Mouse (Mus musculus) embryonic fibroblast, embryonic 13.5 days (primary cell): Measurements from ENCODE around the gene Ngly1. TPM values are rescaled to one million over a fixed set of nuclear protein-coding genes. Genes with fewer than 3 reads are reported as not detected.
A peak's percentile ranks its signal among the peaks of the same experiment; 100 is the strongest.

Experiments
- H3K27ac ChIP-seq: 2 replicates; pipeline ENCODE4 v1.5.1; 2012; ENCODE audit warnings: low read length, control low read depth, inconsistent platforms; ENCODE audit not compliant: insufficient read depth
- H3K4me1 ChIP-seq: 2 replicates; pipeline ENCODE4 v1.6.1; 2011; ENCODE audit warnings: low read length; ENCODE audit not compliant: control insufficient read depth, insufficient read depth
- H3K4me3 ChIP-seq: 2 replicates; pipeline ENCODE4 v1.5.1; 2011; ENCODE audit warnings: mild to moderate bottlenecking, control low read depth, low read length; ENCODE audit not compliant: insufficient read depth
- CTCF ChIP-seq: IDR thresholded peaks from 2 replicates; pipeline ENCODE4 v1.5.1; 2011; ENCODE audit warnings: mild to moderate bottlenecking, control low read depth, low read length, moderate library complexity, borderline replicate concordance; ENCODE audit not compliant: insufficient read depth
- POLR2A ChIP-seq: IDR thresholded peaks from 2 replicates; pipeline ENCODE4 v1.6.1; 2011; ENCODE audit warnings: low read depth, mild to moderate bottlenecking, control low read depth, low read length, moderate library complexity
- polyA plus RNA-seq: library from polyadenylated mRNA; stranded (reverse); fragments of >200 nt; gene quantifications from 2 replicates; pipeline ENCODE4 v1.2.4, GENCODE M21; 2011; ENCODE audit warnings: low read depth; ENCODE audit not compliant: missing spikeins, insufficient read length

Ngly1 gene
- polyA plus RNA-seq, 1 experiment, result 45.1 TPM

DNA sequence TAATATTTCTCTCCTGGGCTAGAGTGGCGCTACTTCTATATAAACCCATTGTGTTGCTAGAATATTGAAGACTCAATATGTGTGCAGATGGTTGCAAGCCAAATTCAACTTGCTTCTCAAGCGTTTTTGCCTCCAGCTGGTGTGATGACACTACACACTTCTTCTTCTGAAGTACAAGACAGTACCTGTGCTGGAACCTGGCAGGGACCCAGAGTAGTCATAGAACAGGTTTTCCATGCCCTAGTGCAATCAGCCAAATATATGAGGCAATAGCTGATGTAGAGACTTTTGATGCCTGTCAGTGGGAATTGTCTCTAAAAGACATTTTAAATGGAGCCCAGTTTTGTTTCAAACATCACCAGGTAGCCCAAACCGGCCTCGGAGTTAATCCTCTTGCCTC lies 75.3 kb downstream of the Ngly1 start:
- no peak overlapping the region for H3K4me3 ChIP-seq
- peaks cover 9% of the 10 kb centered on the region for H3K4me1 ChIP-seq
- H3K27ac ChIP-seq, result no peak overlapping the region
- TF ChIP-seq POLR2A, result no peak
- TF ChIP-seq CTCF, result no peak

DNA sequence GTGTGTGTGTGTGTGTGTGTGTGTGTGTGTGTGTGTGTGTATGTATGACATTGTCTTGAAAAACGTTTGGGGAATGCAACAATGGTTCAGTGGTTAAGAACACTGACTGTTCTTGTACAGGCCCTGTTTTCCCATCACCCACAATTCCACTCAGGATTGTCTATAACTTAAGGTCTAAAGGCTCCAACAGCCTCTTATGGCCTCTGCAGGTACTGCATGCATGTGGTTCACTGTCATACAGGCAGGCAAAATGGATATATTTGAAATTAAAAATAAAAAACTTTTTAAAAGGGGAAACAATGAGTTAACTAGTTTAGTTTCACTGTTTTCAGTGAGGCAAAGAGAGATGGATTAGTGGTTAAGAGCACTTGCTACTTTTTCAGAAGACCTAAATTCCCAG lies 76.1 kb downstream of the Ngly1 start:
- no peak overlapping the region for H3K27ac ChIP-seq
- peaks cover 9% of the 10 kb centered on the region for H3K4me1 ChIP-seq
- no peak overlapping the region for H3K4me3 ChIP-seq
- no peak for TF ChIP-seq CTCF
- TF ChIP-seq POLR2A, result no peak

DNA sequence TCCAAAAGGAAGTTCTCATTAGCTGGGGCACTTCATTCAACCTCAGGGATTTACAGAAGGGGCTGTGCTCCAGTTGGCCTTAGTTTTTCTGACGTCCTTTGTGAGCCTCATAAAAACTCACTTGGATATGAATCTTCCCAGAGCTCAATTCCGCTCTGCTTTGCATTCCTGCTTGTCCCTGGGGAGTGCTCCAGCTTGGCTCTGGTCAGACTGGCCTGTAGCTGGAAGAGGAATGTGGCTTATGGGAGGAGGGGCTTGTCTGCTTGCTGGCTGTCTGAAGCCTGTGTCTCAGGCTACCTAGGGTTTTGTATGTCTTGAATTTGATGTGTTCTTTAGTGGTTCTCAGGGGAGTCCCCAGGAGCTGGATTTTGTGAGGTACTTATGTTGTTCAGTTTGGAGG lies 79.5 kb downstream of the Ngly1 start:
- TF ChIP-seq CTCF, result no peak
- peak; percentile 23; the same call in 1 of the 2 replicates for TF ChIP-seq POLR2A
- no peak overlapping the region for H3K4me3 ChIP-seq
- peaks cover 9% of the 10 kb centered on the region for H3K4me1 ChIP-seq
- H3K27ac ChIP-seq, result peak overlapping the region; percentile 82

DNA sequence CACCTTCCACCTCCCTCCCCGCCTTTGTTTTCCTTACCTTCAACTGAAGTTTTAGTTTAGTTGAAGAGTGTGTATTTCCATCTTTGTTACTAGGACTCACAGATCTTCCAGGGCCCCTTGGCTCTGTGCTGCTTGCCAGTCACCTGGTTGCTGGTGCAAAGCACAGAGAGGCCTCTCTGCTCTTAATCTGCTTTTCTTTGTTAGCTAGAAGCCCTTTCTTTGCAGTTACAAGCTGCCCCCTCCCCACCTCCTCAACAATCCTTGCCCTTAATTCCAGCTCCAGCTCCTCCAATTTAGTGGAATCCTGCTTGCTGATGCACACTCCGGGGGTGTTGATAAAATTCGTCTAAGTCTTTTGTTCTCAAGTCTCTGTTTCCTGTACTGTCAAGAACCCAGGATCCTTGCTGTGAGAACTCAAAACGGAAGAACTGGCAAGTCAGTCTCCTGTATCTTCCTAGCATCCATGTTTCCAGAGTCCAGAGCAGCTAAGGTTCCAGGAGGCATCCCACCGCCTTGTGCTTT lies 79.9 kb downstream of the Ngly1 start:
- Histone ChIP-seq H3K4me3 (no peak overlapping the region), H3K4me1 (peaks cover 9% of the 10 kb centered on the region), H3K27ac (peak overlapping the region; percentile 82)
- TF ChIP-seq POLR2A (no peak), CTCF (no peak)

DNA sequence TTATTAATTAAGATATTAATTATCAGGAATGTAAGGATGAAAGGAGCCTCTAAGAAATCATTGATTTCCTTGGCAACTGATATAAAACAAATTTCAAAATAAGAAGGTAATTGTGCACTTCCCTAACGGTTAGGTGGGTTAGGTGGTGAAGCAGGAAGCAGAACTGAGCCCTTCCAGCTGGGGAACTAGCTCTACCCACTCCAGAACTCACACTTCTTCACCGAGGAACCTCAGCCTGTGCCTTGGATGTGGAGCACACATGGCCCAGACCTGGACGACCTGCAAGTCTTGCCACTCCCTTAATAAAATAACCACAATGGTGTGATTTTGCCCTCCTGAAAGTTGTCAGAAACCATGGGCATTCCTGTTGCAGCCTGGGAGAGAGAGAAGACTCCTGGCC lies 80.7 kb downstream of the Ngly1 start:
- Histone ChIP-seq H3K4me1 (peaks cover 9% of the 10 kb centered on the region), H3K4me3 (no peak overlapping the region), H3K27ac (no peak overlapping the region)
- TF ChIP-seq CTCF (no peak), POLR2A (no peak)

DNA sequence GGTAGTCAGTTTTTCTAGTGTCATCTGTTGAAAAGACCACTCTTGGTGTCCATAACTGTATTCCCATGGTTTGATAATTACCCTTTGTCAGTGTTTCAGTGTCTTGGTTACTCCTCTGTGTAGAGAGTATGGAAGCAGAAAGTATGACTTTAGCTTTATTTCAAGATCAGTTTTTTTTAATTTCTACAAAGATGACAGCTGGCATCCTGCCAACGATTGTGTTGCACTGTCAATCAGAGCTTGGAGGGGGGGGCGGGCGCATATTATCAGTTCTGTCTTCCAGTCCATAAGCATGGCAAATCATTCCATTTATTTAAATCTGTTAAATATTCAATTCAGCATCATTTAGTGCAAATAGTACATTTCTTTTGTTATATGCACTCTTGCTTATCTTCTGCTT lies 85.2 kb downstream of the Ngly1 start:
- TF ChIP-seq CTCF, result no peak
- no peak for TF ChIP-seq POLR2A
- peaks cover 2% of the 10 kb centered on the region for H3K4me1 ChIP-seq
- no peak overlapping the region for H3K4me3 ChIP-seq
- H3K27ac ChIP-seq, result no peak overlapping the region

DNA sequence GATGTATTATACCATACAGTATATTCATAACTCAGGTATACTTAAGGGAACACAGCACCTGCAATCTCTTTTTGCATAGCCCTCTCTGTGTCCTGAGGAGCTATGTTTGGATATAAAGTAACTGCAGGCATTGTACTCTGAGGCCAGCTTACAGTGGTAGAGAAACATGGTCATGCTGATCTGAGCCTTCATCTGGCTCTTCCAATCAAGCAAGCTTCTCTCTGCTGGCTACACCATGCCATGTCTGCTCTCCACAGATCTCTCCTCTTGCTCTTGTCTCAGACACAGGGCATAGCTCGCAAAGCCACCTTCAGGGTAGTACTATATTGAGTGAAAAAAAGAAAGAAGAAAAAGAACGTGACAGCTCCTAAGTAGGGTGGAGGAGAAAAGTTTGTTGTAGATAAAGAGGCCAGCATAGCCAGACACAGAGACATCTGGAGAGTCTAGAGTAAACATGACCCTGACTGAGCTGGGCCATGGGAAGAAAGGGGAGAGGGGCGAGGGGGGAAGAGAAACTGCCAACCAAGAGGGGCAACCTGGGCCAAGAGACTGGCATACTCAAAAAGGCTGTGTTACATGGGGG lies 86.8 kb downstream of the Ngly1 start:
- no peak overlapping the region for H3K27ac ChIP-seq
- no peaks in the 10 kb centered on the region for H3K4me1 ChIP-seq
- TF ChIP-seq CTCF (no peak), POLR2A (no peak)
- H3K4me3 ChIP-seq, result no peak overlapping the region

DNA sequence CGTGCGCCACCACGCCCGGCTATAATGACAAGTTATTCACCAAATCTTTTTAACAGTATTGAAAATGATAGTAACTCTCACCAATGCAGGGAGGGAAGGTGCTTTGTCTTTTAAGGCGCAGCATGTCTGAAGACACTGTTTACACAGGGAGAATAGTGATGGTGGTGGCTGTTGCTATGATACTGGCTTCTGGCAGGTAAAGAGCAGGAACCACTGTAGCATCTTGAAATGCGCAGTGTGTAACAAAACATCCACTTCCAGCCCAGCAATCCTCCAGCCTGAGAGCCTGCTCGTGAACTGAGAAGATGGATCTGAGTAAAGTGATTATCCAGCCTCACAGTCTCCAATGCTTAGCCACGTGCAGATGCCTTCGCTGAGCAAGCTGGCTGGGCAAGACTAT lies 98.4 kb downstream of the Ngly1 start:
- H3K4me1 ChIP-seq, result no peaks in the 10 kb centered on the region
- no peak for TF ChIP-seq CTCF
- TF ChIP-seq POLR2A, result no peak
- no peak overlapping the region for H3K27ac ChIP-seq
- no peak overlapping the region for H3K4me3 ChIP-seq

DNA sequence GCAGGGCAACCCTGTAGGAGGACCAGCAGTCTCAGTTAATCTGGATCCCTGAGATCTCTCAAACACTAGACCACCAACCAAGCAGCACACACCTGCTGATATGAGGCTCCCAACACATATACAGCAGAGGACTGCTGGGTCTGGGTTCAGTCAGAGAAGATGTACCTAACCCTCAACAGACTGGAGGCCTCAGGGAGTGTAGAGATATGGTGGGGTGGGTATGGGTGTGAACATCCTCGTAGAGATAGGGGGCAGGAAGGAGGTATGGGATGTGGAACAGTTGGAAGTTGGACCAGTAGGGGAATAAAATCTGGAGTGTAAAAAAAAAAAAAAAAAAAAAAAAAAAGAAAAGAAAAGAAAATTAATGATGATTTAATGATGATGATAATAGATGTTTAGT lies 110.6 kb downstream of the Ngly1 start:
- Histone ChIP-seq H3K4me1 (no peaks in the 10 kb centered on the region), H3K27ac (no peak overlapping the region), H3K4me3 (no peak overlapping the region)
- TF ChIP-seq CTCF (no peak), POLR2A (no peak)

Other genes with a start within 250 kb of the Ngly1 start
- 7.7 and 8.1 TPM in 2 replicates for gene Oxsm, start 528 bp downstream of the Ngly1 start, polyA plus RNA-seq
- gene Top2b, start 115.9 kb downstream of the Ngly1 start, polyA plus RNA-seq, result 260 and 313 TPM in 2 replicates